Comparison of ENCODE assay signal across 1 mouse cellular context in genomic region chr9:22003163-22003554, GRCm38 (mm10).
TF ChIP-seq lines count a peak whose summit lies in the region.

No protein-coding gene starts in this region.

TF ChIP-seq in CH12.LX, 34 proteins besides CTCF, POLR2A, EP300 and RAD21:
- TF ChIP-seq TCF12 (IDR thresholded peaks at IDR 0.05; ENCODE audit: low read depth, low read length) (peak; percentile 30; the same call in 1 of the 2 replicates), ZMIZ1 (IDR thresholded peaks at IDR 0.05; ENCODE audit: low read depth, low read length) (0 out of 2 replicates have a peak, but pooled peaks have one; percentile 12), TBP (conservative IDR thresholded peaks at IDR 0.05; ENCODE audit: low read depth, low read length) (peak; percentile 52; the same call in 1 of the 2 replicates), GABPA (IDR thresholded peaks at IDR 0.05; ENCODE audit: insufficient replicate concordance, low read depth, low read length) (no peak)
